Mouse (Mus musculus) forebrain, embryonic 16.5 days (tissue): ENCODE measurements at regions not wholly inside any gene's neighbourhood (a gene's known extent, or its start where the extent isn't known, plus 50 kb on each side); places are given as distances from the start of the nearest gene placed in this dataset.

Source experiments
- ATAC-seq: fragments of 200-750 bp; cut with Nextera tagmentation; 2 replicates; pipeline ENCODE4 v1.8.0; 2017; ENCODE audit warnings: mild to moderate bottlenecking, moderate library complexity
- H3K27ac ChIP-seq: fragments of 300-500 bp; sonication (generic); 2 replicates; pipeline ENCODE4 v1.5.1; 2014; ENCODE audit warnings: low read length, control low read depth
- H3K27me3 ChIP-seq: fragments of 300-500 bp; sonication (generic); replicated peaks from 2 replicates; pipeline ENCODE4 v1.6.1; 2014; ENCODE audit warnings: low read length; ENCODE audit not compliant: control insufficient read depth, insufficient read depth
- H3K36me3 ChIP-seq: fragments of 300-500 bp; sonication (generic); 2 replicates; pipeline ENCODE4 v1.6.1; 2014; ENCODE audit not compliant: control insufficient read depth, insufficient read depth
- H3K4me1 ChIP-seq: fragments of 300-500 bp; sonication (generic); replicated peaks from 2 replicates; pipeline ENCODE4 v1.6.1; 2014; ENCODE audit warnings: low read length; ENCODE audit not compliant: control insufficient read depth, insufficient read depth
- H3K4me2 ChIP-seq: fragments of 300-500 bp; sonication (generic); 2 replicates; pipeline ENCODE4 v1.6.1; 2014; ENCODE audit warnings: mild to moderate bottlenecking, low read length, control low read depth
- H3K4me3 ChIP-seq: fragments of 300-500 bp; sonication (generic); replicated peaks from 2 replicates; pipeline ENCODE4 v1.5.1; 2014; ENCODE audit warnings: mild to moderate bottlenecking, low read length, control low read depth
- H3K9ac ChIP-seq: fragments of 300-500 bp; sonication (generic); replicated peaks from 2 replicates; pipeline ENCODE4 v1.6.1; 2014; ENCODE audit warnings: low read depth, low read length, control low read depth
- H3K9me3 ChIP-seq: fragments of 300-500 bp; sonication (generic); 2 replicates; pipeline ENCODE4 v1.6.1; 2016; ENCODE audit warnings: low read length; ENCODE audit not compliant: control insufficient read depth
- WGBS: fragments of 180-500 bp; shearing (Covaris S2); extraction: QIAGEN DNeasy Blood & Tissue Kit; methylation state at CpG from one replicate; pipeline ENCODE4 v1.1.7; 2014; 5-methylcytosine and 5-hydroxymethylcytosine counted together

- Histone ChIP-seq H3K9me3 (no peaks in the 10 kb centered on the region), H3K27ac (no peak overlapping the region), H3K4me2 (no peak overlapping the region), H3K27me3 (no peaks in the 10 kb centered on the region), H3K9ac (no peak overlapping the region), H3K4me3 (no peak overlapping the region), H3K36me3 (no peaks in the 10 kb centered on the region), H3K4me1 (peaks cover 9% of the 10 kb centered on the region; the same call in 1 of the 2 replicates)
- 93% methylated on average over 4 of the region's 4 CpGs for WGBS
- ATAC-seq: no peak
Measured at GRCm38 (mm10) chr13:58695964-58696363, 85.3 kb upstream of the Slc28a3 start.

GRCm38 (mm10) chr13:58700021-58700420 is 89.3 kb upstream of the Slc28a3 start:
- peak; percentile 81 for ATAC-seq
- no peak overlapping the region for H3K4me3 ChIP-seq
- no peaks in the 10 kb centered on the region for H3K9me3 ChIP-seq
- H3K36me3 ChIP-seq: no peaks in the 10 kb centered on the region
- H3K27ac ChIP-seq: peak overlapping the region; percentile 31; the same call in 1 of the 2 replicates
- peaks cover 9% of the 10 kb centered on the region; the same call in 1 of the 2 replicates for H3K4me1 ChIP-seq
- H3K27me3 ChIP-seq: no peaks in the 10 kb centered on the region
- 9% methylated on average over 8 of the region's 8 CpGs for WGBS
- H3K4me2 ChIP-seq: peak overlapping the region; percentile 5; the same call in 1 of the 2 replicates
- H3K9ac ChIP-seq: no peak overlapping the region

GRCm38 (mm10) chr13:58704141-58704540 is 93.5 kb upstream of the Slc28a3 start:
- Histone ChIP-seq H3K27ac (no peak overlapping the region), H3K9me3 (no peaks in the 10 kb centered on the region), H3K36me3 (no peaks in the 10 kb centered on the region), H3K9ac (no peak overlapping the region), H3K4me2 (no peak overlapping the region), H3K4me3 (no peak overlapping the region), H3K27me3 (no peaks in the 10 kb centered on the region), H3K4me1 (peaks cover 9% of the 10 kb centered on the region; the same call in 1 of the 2 replicates)
- ATAC-seq: peak; percentile 62; the same call in 1 of the 2 replicates
- 19% methylated on average over 4 of the region's 4 CpGs for WGBS

- no peak overlapping the region for H3K4me3 ChIP-seq
- no peak overlapping the region for H3K27ac ChIP-seq
- no peak for ATAC-seq
- H3K27me3 ChIP-seq: no peaks in the 10 kb centered on the region
- no peaks in the 10 kb centered on the region for H3K4me1 ChIP-seq
- WGBS: 75% methylated on average over 1 of the region's 1 CpGs
- no peaks in the 10 kb centered on the region for H3K36me3 ChIP-seq
- no peak overlapping the region for H3K9ac ChIP-seq
- no peaks in the 10 kb centered on the region for H3K9me3 ChIP-seq
- H3K4me2 ChIP-seq: no peak overlapping the region
Measured at GRCm38 (mm10) chr13:58716584-58716983, 89.8 kb upstream of the Ntrk2 start.

GRCm38 (mm10) chr13:58730500-58731105 is 75.8 kb upstream of the Ntrk2 start:
- Histone ChIP-seq H3K4me2 (no peak overlapping the region), H3K36me3 (no peaks in the 10 kb centered on the region), H3K27me3 (no peaks in the 10 kb centered on the region), H3K9ac (no peak overlapping the region), H3K9me3 (no peaks in the 10 kb centered on the region), H3K4me3 (no peak overlapping the region), H3K4me1 (peaks cover 2% of the 10 kb centered on the region; the same call in 1 of the 2 replicates), H3K27ac (no peak overlapping the region)
- no peak for ATAC-seq
- 21% methylated on average over 6 of the region's 6 CpGs for WGBS

GRCm38 (mm10) chr13:58732776-58733175 is 73.6 kb upstream of the Ntrk2 start:
- no peaks in the 10 kb centered on the region for H3K27me3 ChIP-seq
- no peak overlapping the region for H3K9ac ChIP-seq
- H3K9me3 ChIP-seq: no peaks in the 10 kb centered on the region
- no peak overlapping the region for H3K4me3 ChIP-seq
- 83% methylated on average over 3 of the region's 3 CpGs for WGBS
- H3K4me2 ChIP-seq: no peak overlapping the region
- H3K27ac ChIP-seq: no peak overlapping the region
- no peaks in the 10 kb centered on the region for H3K36me3 ChIP-seq
- no peak for ATAC-seq
- H3K4me1 ChIP-seq: peaks cover 2% of the 10 kb centered on the region; the same call in 1 of the 2 replicates

GRCm38 (mm10) chr13:58733615-58734014 is 72.8 kb upstream of the Ntrk2 start:
- Histone ChIP-seq H3K36me3 (no peaks in the 10 kb centered on the region), H3K27me3 (no peaks in the 10 kb centered on the region), H3K9me3 (no peaks in the 10 kb centered on the region), H3K4me3 (no peak overlapping the region), H3K4me1 (peaks cover 2% of the 10 kb centered on the region; the same call in 1 of the 2 replicates), H3K27ac (no peak overlapping the region), H3K9ac (no peak overlapping the region), H3K4me2 (no peak overlapping the region)
- no peak for ATAC-seq
- WGBS: 95% methylated on average over 6 of the region's 6 CpGs

DNA sequence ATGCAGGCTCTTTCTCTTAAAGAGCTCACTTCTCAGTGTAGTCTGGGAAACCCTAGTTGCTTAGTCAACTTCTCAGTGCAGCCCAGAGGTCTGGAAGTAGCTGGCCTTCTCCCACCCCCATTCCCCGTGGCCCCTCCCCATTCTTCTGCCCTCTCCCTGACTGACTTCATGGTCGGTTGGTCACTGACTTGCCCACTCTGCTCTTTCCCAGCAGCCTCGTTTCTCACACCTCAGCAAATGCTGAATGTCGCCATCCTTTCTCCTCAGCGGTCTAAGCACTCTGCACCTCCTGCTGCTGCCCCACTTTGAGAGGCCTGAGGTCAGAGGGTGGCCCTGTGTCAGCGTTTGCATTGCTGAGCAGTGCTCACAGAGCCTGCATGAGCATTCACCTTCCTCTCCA is 70.8 kb upstream of the Ntrk2 start:
- ATAC-seq: no peak
- no peak overlapping the region for H3K4me3 ChIP-seq
- H3K9ac ChIP-seq: no peak overlapping the region
- WGBS: 14% methylated on average over 6 of the region's 6 CpGs
- peaks cover 2% of the 10 kb centered on the region; the same call in 1 of the 2 replicates for H3K4me1 ChIP-seq
- no peaks in the 10 kb centered on the region for H3K9me3 ChIP-seq
- H3K27ac ChIP-seq: no peak overlapping the region
- H3K36me3 ChIP-seq: no peaks in the 10 kb centered on the region
- H3K27me3 ChIP-seq: no peaks in the 10 kb centered on the region
- no peak overlapping the region for H3K4me2 ChIP-seq

DNA sequence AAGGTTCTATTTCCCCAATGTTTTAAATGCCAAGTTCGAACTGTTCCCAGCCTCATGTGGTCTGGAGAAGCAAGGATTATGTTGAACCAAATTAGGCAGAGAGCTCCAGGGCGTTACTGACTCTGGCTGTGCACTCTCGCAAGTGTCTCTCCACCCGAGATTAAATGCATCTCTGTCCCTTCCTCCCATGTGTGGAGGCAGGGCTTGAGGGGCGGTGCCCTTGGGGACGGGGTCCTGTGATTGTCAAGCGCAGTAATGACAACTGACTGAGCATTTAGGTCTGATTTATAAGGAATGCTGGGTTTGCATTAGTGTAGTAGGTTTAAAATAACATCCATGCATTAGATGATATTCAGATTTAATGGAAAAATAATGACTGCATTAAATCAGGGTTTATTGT is 65.6 kb upstream of the Ntrk2 start:
- WGBS: 59% methylated on average over 7 of the region's 7 CpGs
- Histone ChIP-seq H3K4me3 (no peak overlapping the region), H3K9me3 (0 out of 2 replicates have a peak, but pooled peaks cover 5% of the 10 kb centered on the region), H3K36me3 (no peaks in the 10 kb centered on the region), H3K27ac (no peak overlapping the region), H3K4me2 (no peak overlapping the region), H3K27me3 (no peaks in the 10 kb centered on the region), H3K4me1 (no peaks in the 10 kb centered on the region), H3K9ac (no peak overlapping the region)
- no peak for ATAC-seq
